Mouse (Mus musculus) frontal cortex, postnatal 10 days (tissue): ENCODE data around the gene Hmgb2.
"Not testable (repeated sequence)": the region's sequence is repeated elsewhere in the genome, so short reads cannot be mapped to it uniquely, and the experiment has no call there.

Experiments used
- DNase-seq, 2 experiments: peaks; one replicate each; pipeline ENCODE4 v3.0.0; 2022; ENCODE audit warnings: low spot score in 2 of 2, mixed read lengths in 1 of 2

The Hmgb2 gene

GRCm38 (mm10) chr8:57510791-57511315, 854 bp upstream of the Hmgb2 start:
- DNase-seq = no peak

DNA sequence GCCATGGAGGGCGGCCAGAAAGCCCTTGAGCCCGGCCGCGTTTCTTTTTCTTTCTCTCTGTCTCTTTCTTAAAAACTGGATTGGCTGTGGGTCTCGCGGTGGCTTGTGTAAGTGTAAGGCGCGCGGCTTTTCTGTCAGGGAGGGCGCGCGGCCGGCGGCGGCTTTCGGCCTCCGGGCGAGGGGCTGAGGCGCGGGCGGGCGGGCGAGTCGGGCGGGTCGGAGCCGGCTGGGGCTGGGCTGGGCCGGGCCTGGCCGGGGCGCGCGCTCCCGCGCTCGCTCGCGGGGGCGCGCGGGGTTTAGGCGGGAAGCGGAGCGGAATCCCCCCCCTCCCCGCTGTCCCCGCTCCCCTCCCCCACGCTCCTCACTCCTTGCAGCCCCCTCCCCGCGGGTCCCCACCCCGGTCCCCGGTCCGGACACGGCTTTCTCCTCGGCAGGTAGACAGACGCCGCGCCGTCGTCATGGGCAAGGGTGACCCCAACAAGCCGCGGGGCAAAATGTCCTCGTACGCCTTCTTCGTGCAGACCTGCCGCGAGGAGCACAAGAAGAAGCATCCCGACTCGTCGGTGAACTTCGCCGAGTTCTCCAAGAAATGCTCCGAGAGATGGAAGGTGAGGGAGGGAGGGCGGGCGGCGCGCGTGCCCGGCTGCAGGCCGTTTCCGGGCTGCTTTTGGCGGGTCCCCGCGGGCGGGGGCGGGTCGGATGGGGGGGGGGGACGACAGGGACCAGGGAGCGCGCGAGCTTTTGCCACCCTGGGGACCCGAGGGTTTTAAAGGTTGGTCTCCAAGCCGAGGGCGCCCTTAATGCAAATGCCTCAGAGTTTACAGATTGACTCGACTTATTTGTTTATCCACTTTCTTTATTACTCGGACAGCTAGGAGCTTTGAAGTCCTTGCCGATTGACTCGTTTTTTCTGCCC, 692 bp downstream of the Hmgb2 start:
- no peak for DNase-seq

- not testable (repeated sequence) for DNase-seq
Observed at GRCm38 (mm10) chr8:57513178-57513661, 1.5 kb downstream of the Hmgb2 start.

GRCm38 (mm10) chr8:57516685-57517084, 5.0 kb downstream of the Hmgb2 start:
- not testable (repeated sequence) for DNase-seq

GRCm38 (mm10) chr8:57517723-57518122, 6.0 kb downstream of the Hmgb2 start:
- DNase-seq = no peak

GRCm38 (mm10) chr8:57520186-57520786, 8.6 kb downstream of the Hmgb2 start:
- no peak for DNase-seq

GRCm38 (mm10) chr8:57528036-57528435, 16.3 kb downstream of the Hmgb2 start:
- no peak for DNase-seq

GRCm38 (mm10) chr8:57530238-57530637, 18.5 kb downstream of the Hmgb2 start:
- no peak for DNase-seq

- DNase-seq = peak; percentile 44 to 78
Observed at GRCm38 (mm10) chr8:57530666-57531349, 19.1 kb downstream of the Hmgb2 start.

- no peak for DNase-seq
Observed at GRCm38 (mm10) chr8:57532223-57532622, 20.5 kb downstream of the Hmgb2 start.

DNA sequence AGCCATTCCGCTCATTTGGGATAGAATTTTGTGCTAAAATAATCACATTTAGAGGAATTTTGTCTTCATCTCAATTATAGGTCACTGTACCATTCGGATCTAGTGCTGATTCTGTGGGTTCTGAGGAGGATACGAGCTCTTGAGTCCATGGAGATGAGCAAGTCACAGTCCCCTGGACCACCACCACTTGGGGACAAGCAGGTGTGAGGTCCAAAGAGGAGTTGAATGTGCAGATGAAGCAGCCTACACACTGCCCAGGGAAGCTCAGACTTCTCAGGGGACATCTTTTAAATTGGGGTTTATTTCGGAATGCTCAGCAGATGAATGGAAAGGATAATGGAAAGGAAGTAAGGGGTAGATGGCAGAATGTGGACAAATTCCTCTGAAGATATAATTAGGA, 21.4 kb downstream of the Hmgb2 start:
- no peak for DNase-seq

DNA sequence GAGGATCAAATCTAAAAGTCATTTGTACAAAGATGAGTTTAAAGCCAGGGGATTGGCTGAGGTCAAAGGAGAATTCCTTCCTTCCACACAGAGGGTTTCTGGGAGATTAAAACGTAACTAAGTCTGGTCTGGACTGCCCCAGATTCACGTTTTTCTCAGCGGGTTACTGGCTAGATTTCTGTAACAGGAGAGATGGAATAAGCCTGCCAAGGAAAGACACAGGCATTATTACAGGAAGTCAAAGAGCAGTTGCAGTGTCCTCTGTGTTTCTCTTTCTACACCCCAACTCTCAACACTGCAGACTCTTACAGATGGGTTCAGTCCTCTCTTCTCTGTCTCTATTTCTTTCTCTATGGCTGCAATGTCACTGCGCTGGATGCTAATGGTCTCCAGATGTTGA, 22.8 kb downstream of the Hmgb2 start:
- DNase-seq = no peak

DNA sequence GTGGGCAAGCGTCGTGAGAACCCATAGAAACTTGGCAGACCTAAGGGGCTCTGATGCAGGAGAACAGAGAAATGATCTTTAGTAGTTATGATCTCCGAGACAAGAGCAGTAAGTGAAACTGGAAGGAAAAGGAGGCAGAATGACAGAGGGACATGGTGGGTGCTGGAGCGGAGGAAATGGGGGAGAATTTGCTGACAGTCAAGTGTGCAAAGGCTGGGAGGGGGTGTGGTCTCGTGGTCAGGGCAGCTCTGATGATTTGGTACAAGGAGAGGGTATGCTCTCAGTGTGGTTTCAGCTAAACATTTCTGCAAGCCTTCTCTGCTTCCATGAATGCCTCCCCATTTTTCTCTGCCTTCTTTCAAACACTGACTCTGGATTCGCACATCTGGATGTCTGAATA, 24.5 kb downstream of the Hmgb2 start:
- no peak for DNase-seq

GRCm38 (mm10) chr8:57538601-57539000, 26.9 kb downstream of the Hmgb2 start:
- DNase-seq = no peak

DNA sequence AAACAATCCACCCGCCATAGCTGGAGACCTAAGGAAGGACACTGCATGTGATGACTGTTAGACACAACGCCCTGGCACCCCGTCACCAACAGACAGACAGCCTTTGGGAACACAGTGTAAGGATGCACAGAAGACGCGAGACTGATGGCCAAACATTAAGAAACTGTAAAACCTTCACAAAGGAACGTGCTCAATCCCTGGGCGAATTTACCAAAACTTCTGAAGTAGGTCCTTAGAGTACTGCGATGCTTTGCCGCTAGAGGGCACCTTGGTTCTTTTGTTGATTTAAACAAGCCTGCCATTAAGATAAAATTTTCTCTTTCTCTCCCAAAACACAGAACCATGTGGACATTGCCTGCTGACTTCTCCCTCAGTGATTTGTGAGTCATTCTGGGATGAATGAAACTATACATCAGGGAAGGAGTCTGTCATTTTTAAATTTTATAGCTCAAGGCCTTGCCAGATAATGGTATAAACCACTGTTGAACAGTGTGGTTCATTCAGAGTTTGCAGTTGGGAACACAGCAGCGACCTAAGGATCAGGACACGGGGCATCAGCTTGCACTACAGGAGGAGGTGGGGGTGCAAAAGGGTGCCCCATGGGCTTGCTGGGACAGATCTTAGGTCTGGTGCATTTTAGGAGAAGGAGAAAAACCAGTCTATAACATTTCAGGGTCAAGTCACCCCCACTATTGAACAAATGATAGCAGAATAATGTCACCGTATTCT, 28.6 kb downstream of the Hmgb2 start:
- DNase-seq = peak in 1 of 2 experiments; percentile 61

- DNase-seq = no peak
Observed at GRCm38 (mm10) chr8:57540951-57541350, 29.2 kb downstream of the Hmgb2 start.

DNA sequence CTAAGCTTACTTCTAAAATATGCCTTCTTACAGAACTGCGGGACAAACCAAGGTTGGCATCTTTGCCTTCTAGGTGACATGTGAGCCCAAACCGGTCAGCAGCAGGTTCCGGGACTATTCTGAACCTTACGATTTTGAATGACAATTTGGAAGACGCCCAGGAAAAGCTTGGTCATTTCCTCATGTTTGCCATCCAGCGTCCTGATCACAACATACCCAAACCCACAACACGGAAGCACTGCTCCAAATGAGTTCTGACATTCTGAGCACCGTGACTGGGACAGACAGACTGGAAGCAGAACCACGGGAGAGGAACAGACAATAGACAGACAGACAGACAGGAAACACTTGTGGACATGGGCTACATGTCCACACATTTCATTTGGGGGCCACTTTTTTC, 29.7 kb downstream of the Hmgb2 start:
- no peak for DNase-seq

DNA sequence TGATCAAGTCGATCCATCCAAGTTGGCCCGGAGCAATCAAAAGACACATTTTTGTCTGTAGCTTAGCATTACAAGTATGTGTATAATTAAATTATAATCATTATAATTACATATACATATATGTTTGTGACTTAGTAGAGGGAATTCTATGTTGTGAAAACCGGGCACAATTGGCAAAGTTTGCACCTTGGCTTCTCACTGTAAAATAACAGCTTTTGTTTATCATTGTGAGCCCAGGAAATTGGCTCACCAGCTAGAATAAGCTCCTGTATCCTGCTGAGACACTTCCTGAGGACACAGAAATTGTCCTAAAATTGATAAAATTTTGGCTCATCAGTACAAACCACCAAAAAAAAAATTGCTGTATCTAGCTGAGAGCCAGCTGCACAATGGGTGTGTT, 34.7 kb downstream of the Hmgb2 start:
- DNase-seq = no peak

- DNase-seq = no peak
Observed at GRCm38 (mm10) chr8:57546834-57547233, 35.1 kb downstream of the Hmgb2 start.

DNA sequence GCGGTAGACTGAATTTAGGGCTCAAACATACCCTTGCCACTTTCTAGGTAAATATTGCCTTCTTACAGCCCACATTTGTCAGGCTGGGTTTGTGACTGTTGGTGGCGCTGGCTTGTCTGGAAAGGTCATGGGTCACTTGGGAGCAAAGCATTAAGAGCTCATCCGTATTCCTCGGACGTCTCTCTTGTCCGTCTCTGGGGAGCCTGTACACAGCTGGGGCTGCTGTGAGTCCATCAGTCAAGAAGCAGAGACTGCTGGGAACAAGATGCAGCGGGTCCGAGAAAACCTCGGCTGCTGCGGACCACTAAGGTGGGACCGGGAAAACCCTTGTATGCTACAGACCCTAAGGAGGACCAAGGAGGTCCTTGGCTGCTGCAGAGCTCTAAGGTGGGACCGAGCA, 35.9 kb downstream of the Hmgb2 start:
- DNase-seq = no peak
